Mouse (Mus musculus): ENCODE measurements around the gene Tmc6. TPM values are rescaled to one million over a fixed set of nuclear protein-coding genes. Genes with fewer than 3 reads are reported as not detected.
"Not testable (repeated sequence)": the region's sequence is repeated elsewhere in the genome, so short reads cannot be mapped to it uniquely, and the experiment has no call there.

Tmc6 gene
- polyA plus RNA-seq, 1 experiment from 2014 or later, result 39.8 TPM

DNA sequence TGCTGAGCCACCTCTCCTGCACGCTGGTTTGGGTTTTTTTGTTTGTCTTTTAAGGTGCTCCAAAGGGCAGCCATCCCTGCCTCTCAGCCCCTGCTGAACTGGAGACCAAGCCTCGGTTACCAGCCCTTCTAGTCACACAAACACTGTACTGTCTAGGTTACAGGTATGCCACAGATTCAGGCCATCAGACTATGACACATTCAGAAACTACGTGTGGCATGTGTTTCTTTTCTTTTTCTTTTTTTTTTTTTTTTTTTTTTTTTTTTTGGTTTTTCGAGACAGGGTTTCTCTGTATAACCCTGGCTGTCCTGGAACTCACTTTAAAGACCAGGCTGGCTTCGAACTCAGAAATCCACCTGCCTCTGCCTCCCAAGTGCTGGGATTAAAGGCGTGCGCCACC is 6.5 kb upstream of the Tmc6 start:
- ATAC-seq, result not testable (repeated sequence)

DNA sequence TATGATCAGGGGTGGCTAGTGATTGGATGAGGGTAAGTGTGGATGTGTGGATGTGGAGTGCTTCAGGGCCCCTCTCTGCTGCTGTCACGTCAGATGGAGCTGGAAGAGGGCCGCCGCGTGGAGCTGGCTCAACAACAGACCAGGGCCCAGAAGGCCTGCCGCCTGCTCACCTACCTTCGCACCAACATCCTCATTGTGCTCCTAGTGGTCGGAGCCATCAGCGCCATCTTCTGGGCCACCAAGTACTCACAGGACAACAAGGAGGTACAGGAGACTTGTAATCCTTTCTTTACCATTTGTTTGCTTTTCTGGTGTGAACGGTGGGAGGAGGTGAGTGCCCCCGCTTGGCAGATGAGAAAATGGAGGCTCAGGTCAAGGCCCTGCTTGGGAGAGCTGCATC is 4.3 kb upstream of the Tmc6 start:
- Histone ChIP-seq H3K9me3 (ENCODE audit: control insufficient read depth, low read length) (no peaks in the 10 kb centered on the region), H3K4me3 (ENCODE audit: low read length) (no peak overlapping the region), H3K27me3 (replicated peaks; ENCODE audit: control insufficient read depth, insufficient read depth, low read length) (no peaks in the 10 kb centered on the region), H3K4me1 (ENCODE audit: control insufficient read depth, insufficient read depth, low read length) (peaks cover 17% of the 10 kb centered on the region), H3K9ac (ENCODE audit: low read depth, low read length) (no peak overlapping the region), H3K4me2 (ENCODE audit: low read depth, low read length) (no peak overlapping the region), H3K36me3 (ENCODE audit: control insufficient read depth, insufficient read depth, low read length) (no peaks in the 10 kb centered on the region), H3K27ac (ENCODE audit: low read length) (no peak overlapping the region)
- 11% methylated on average over 10 of the region's 10 CpGs for WGBS
- ATAC-seq, result no peak

More for the DNA sequence above, 6.5 kb upstream of the Tmc6 start:
- H3K4me1 ChIP-seq (ENCODE audit: control insufficient read depth, insufficient read depth, low read length), result peaks cover 12% of the 10 kb centered on the region
- not testable (repeated sequence) for H3K9ac ChIP-seq (ENCODE audit: low read depth, low read length); H3K4me3 ChIP-seq (ENCODE audit: low read length); H3K36me3 ChIP-seq (ENCODE audit: control insufficient read depth, insufficient read depth, low read length); H3K27me3 ChIP-seq (replicated peaks; ENCODE audit: control insufficient read depth, insufficient read depth, low read length); H3K9me3 ChIP-seq (ENCODE audit: control insufficient read depth, low read length); H3K4me2 ChIP-seq (ENCODE audit: low read depth, low read length); H3K27ac ChIP-seq (ENCODE audit: low read length)
- WGBS, result 79% methylated on average over 7 of the region's 7 CpGs

GRCm38 (mm10) chr11:117783683-117784309 is 1.8 kb upstream of the Tmc6 start:
- ATAC-seq, result no peak
- Histone ChIP-seq H3K9me3 (ENCODE audit: control insufficient read depth, low read length) (no peaks in the 10 kb centered on the region), H3K27me3 (replicated peaks; ENCODE audit: control insufficient read depth, insufficient read depth, low read length) (no peaks in the 10 kb centered on the region), H3K4me3 (ENCODE audit: low read length) (peak overlapping the region; percentile 38), H3K9ac (ENCODE audit: low read depth, low read length) (peak overlapping the region; percentile 68), H3K4me2 (ENCODE audit: low read depth, low read length) (peak overlapping the region; percentile 56), H3K4me1 (ENCODE audit: control insufficient read depth, insufficient read depth, low read length) (peaks cover 38% of the 10 kb centered on the region), H3K36me3 (ENCODE audit: control insufficient read depth, insufficient read depth, low read length) (no peaks in the 10 kb centered on the region), H3K27ac (ENCODE audit: low read length) (no peak overlapping the region)
- 54% methylated on average over 10 of the region's 10 CpGs for WGBS

GRCm38 (mm10) chr11:117783089-117783488 is 1.1 kb upstream of the Tmc6 start:
- H3K9me3 ChIP-seq (ENCODE audit: control insufficient read depth, low read length), result no peaks in the 10 kb centered on the region
- no peak for ATAC-seq
- WGBS, result 12% methylated on average over 31 of the region's 31 CpGs
- no peaks in the 10 kb centered on the region for H3K27me3 ChIP-seq (replicated peaks; ENCODE audit: control insufficient read depth, insufficient read depth, low read length)
- peak overlapping the region; percentile 68 for H3K9ac ChIP-seq (ENCODE audit: low read depth, low read length)
- peak overlapping the region; percentile 4 for H3K27ac ChIP-seq (ENCODE audit: low read length)
- peak overlapping the region; percentile 38 for H3K4me3 ChIP-seq (ENCODE audit: low read length)
- no peaks in the 10 kb centered on the region; the same call in 1 of the 2 replicates for H3K36me3 ChIP-seq (ENCODE audit: control insufficient read depth, insufficient read depth, low read length)
- H3K4me2 ChIP-seq (ENCODE audit: low read depth, low read length), result peak overlapping the region; percentile 56
- peaks cover 42% of the 10 kb centered on the region for H3K4me1 ChIP-seq (ENCODE audit: control insufficient read depth, insufficient read depth, low read length)

DNA sequence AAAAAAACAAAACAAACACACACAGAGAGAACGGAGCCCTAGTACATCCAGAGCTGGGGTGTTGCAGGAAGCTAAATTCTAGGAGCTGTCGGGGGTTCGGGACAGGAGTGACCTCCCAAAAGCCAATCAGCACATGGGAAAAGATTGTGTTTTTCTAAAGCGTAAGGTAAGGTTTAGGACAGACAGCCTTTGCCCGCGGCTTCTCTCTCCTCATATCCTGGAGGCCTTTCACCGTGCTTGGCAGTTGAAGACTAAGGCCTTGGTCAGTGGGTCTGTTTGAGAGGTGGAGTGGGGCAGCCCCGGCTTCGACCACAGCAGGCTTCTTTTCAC is 672 bp upstream of the Tmc6 start:
- peak overlapping the region; percentile 56 for H3K4me2 ChIP-seq (ENCODE audit: low read depth, low read length)
- H3K27me3 ChIP-seq (replicated peaks; ENCODE audit: control insufficient read depth, insufficient read depth, low read length), result no peaks in the 10 kb centered on the region
- peak overlapping the region; percentile 4 for H3K27ac ChIP-seq (ENCODE audit: low read length)
- no peaks in the 10 kb centered on the region; the same call in 1 of the 2 replicates for H3K36me3 ChIP-seq (ENCODE audit: control insufficient read depth, insufficient read depth, low read length)
- H3K9ac ChIP-seq (ENCODE audit: low read depth, low read length), result peak overlapping the region; percentile 68
- H3K4me1 ChIP-seq (ENCODE audit: control insufficient read depth, insufficient read depth, low read length), result peaks cover 42% of the 10 kb centered on the region
- H3K4me3 ChIP-seq (ENCODE audit: low read length), result peak overlapping the region; percentile 38
- no peak for ATAC-seq
- no peaks in the 10 kb centered on the region for H3K9me3 ChIP-seq (ENCODE audit: control insufficient read depth, low read length)
- 62% methylated on average over 9 of the region's 9 CpGs for WGBS

DNA sequence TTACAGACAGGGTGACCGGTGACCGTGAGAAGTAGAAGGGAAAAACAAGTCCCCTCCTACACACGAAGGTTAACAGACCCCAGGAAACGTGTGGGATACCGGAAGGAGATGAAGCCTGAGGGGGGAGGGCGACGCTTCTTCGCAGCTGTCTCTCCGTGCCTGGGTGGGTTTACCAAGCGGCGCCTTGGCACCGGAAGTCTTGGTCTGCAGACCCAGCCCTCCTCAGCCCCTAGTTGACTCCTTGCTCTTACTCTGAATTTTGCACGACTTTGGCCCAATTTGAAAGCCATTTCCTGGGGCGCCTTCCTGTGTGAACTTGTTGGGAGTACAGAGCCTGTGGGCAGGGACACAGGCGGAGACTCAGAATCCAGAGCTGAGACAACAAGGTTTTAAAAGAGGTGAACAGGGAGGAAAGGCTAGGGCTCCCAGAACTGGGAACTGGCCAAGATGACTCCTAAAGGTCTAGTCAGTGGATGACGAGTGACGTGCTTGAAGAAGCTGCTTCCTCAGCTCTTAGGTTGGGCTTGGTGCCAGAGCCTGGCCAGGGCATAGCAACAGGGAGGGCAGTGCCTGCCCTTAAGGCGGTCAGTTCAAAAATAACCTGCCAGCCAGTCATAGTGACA is 688 bp downstream of the Tmc6 start:
- no peak for ATAC-seq
- peak overlapping the region; percentile 91 for H3K4me2 ChIP-seq (ENCODE audit: low read depth, low read length)
- H3K27me3 ChIP-seq (replicated peaks; ENCODE audit: control insufficient read depth, insufficient read depth, low read length), result no peaks in the 10 kb centered on the region
- no peaks in the 10 kb centered on the region for H3K9me3 ChIP-seq (ENCODE audit: control insufficient read depth, low read length)
- H3K4me3 ChIP-seq (ENCODE audit: low read length), result peak overlapping the region; percentile 64
- peaks cover 42% of the 10 kb centered on the region for H3K4me1 ChIP-seq (ENCODE audit: control insufficient read depth, insufficient read depth, low read length)
- WGBS, result 23% methylated on average over 18 of the region's 18 CpGs
- peak overlapping the region; percentile 77 for H3K9ac ChIP-seq (ENCODE audit: low read depth, low read length)
- peaks cover 3% of the 10 kb centered on the region; the same call in 1 of the 2 replicates for H3K36me3 ChIP-seq (ENCODE audit: control insufficient read depth, insufficient read depth, low read length)
- H3K27ac ChIP-seq (ENCODE audit: low read length), result peak overlapping the region; percentile 92

- peak overlapping the region; percentile 64 for H3K4me3 ChIP-seq (ENCODE audit: low read length)
- ATAC-seq, result peak; percentile 85
- no peaks in the 10 kb centered on the region for H3K27me3 ChIP-seq (replicated peaks; ENCODE audit: control insufficient read depth, insufficient read depth, low read length)
- H3K9ac ChIP-seq (ENCODE audit: low read depth, low read length), result peak overlapping the region; percentile 77
- peak overlapping the region; percentile 92 for H3K27ac ChIP-seq (ENCODE audit: low read length)
- H3K36me3 ChIP-seq (ENCODE audit: control insufficient read depth, insufficient read depth, low read length), result peaks cover 3% of the 10 kb centered on the region; the same call in 1 of the 2 replicates
- H3K9me3 ChIP-seq (ENCODE audit: control insufficient read depth, low read length), result no peaks in the 10 kb centered on the region
- 1% methylated on average over 19 of the region's 19 CpGs for WGBS
- peak overlapping the region; percentile 91 for H3K4me2 ChIP-seq (ENCODE audit: low read depth, low read length)
- H3K4me1 ChIP-seq (ENCODE audit: control insufficient read depth, insufficient read depth, low read length), result peaks cover 42% of the 10 kb centered on the region
Measured at GRCm38 (mm10) chr11:117780582-117781111, 1.4 kb downstream of the Tmc6 start.

GRCm38 (mm10) chr11:117780199-117780515 is 1.8 kb downstream of the Tmc6 start:
- ATAC-seq, result peak; percentile 36
- Histone ChIP-seq H3K4me3 (ENCODE audit: low read length) (peak overlapping the region; percentile 64), H3K27me3 (replicated peaks; ENCODE audit: control insufficient read depth, insufficient read depth, low read length) (no peaks in the 10 kb centered on the region), H3K36me3 (ENCODE audit: control insufficient read depth, insufficient read depth, low read length) (peaks cover 3% of the 10 kb centered on the region; the same call in 1 of the 2 replicates), H3K9ac (ENCODE audit: low read depth, low read length) (peak overlapping the region; percentile 77), H3K27ac (ENCODE audit: low read length) (peak overlapping the region; percentile 92), H3K9me3 (ENCODE audit: control insufficient read depth, low read length) (no peaks in the 10 kb centered on the region), H3K4me2 (ENCODE audit: low read depth, low read length) (peak overlapping the region; percentile 91), H3K4me1 (ENCODE audit: control insufficient read depth, insufficient read depth, low read length) (peaks cover 42% of the 10 kb centered on the region)
- 1% methylated on average over 17 of the region's 17 CpGs for WGBS

GRCm38 (mm10) chr11:117779434-117780198 is 2.4 kb downstream of the Tmc6 start:
- 4% methylated on average over 38 of the region's 38 CpGs for WGBS
- Histone ChIP-seq H3K4me1 (ENCODE audit: control insufficient read depth, insufficient read depth, low read length) (peaks cover 42% of the 10 kb centered on the region), H3K4me3 (ENCODE audit: low read length) (peak overlapping the region; percentile 64), H3K27me3 (replicated peaks; ENCODE audit: control insufficient read depth, insufficient read depth, low read length) (no peaks in the 10 kb centered on the region), H3K9me3 (ENCODE audit: control insufficient read depth, low read length) (no peaks in the 10 kb centered on the region), H3K4me2 (ENCODE audit: low read depth, low read length) (peak overlapping the region; percentile 91), H3K9ac (ENCODE audit: low read depth, low read length) (peak overlapping the region; percentile 77), H3K27ac (ENCODE audit: low read length) (peak overlapping the region; percentile 92), H3K36me3 (ENCODE audit: control insufficient read depth, insufficient read depth, low read length) (peaks cover 3% of the 10 kb centered on the region; the same call in 1 of the 2 replicates)
- ATAC-seq, result peak; percentile 41
